Mouse (Mus musculus): ENCODE data around the gene Usp20. TPM values are rescaled to one million over a fixed set of nuclear protein-coding genes. Genes with fewer than 3 reads are reported as not detected.
"Not testable (repeated sequence)": the region's sequence is repeated elsewhere in the genome, so short reads cannot be mapped to it uniquely, and the experiment has no call there.

Usp20 gene
- total RNA-seq (2015; ENCODE audit: low replicate concordance): 5.0 TPM in 1 of 2 replicates, not detected in the other
- 0.64 TPM in 1 of 2 replicates, not detected in the other for total RNA-seq (2017; ENCODE audit: low replicate concordance)

DNA sequence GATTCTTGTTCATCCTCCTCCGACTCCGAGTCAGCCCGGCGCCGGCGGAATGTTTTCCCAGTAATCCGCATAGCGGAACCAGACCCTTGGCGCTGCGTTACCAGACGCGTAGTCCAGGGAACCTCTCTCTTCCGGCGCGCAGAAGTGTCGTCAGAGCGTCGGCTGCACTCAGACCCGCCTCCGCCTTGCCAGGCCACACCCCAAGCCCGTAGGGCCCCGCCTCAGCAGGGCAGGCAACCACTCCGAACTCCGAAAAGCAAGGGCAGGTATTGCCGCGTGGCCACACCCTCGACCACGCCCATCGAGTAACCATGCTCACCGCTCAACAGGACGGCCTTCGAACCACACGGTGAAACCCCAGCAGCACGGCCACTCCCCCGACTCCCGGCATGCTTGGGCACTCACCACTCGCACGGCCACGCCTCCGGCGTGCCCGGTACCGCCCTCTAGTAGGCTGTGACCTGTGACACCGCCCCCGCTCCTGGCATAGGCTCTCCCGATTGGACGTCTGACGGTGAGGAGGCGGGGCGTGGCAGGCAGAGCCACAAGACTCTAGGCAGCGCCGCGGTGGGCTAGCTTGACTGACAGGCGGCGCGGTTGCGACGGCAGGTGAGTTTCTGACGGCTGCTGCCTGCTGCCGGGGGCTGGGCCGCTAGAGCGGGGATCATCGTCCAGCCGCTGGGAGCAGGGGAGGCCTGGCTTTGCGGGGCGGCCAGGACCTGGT, at the start of gene Usp20, which contains the start of gene BC005624:
Gene Usp20, plus strand, starts transcription at position 490 of the 724 bp plus-strand sequence.
Gene BC005624, minus strand, starts transcription at position 412 of the 724 bp plus-strand sequence.
- ATAC-seq (replicated peaks; ENCODE audit: low FRiP score, poor library complexity, severe bottlenecking): peak; percentile 93

DNA sequence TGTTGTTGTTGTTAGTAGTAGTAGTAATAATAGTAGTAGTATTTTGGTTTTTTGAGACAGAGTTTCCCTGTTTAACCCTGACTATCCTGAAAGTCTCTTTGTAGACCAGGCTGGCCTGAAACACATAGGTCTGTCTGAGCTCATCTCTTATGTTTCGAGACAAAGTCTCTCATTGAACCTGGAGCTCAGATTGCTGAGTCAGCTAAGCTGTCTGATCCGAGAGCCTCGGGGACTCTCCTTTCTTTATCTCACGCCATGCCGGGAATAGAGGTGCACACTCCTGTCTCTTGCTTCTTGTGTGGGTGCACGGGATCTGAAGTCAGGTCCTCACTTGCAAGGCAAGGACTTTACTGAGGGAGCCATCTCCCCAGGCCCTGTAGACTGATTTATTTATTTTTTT, 49.0 kb upstream of the Usp20 start:
- no peak for ATAC-seq (replicated peaks; ENCODE audit: low FRiP score, poor library complexity, severe bottlenecking)

DNA sequence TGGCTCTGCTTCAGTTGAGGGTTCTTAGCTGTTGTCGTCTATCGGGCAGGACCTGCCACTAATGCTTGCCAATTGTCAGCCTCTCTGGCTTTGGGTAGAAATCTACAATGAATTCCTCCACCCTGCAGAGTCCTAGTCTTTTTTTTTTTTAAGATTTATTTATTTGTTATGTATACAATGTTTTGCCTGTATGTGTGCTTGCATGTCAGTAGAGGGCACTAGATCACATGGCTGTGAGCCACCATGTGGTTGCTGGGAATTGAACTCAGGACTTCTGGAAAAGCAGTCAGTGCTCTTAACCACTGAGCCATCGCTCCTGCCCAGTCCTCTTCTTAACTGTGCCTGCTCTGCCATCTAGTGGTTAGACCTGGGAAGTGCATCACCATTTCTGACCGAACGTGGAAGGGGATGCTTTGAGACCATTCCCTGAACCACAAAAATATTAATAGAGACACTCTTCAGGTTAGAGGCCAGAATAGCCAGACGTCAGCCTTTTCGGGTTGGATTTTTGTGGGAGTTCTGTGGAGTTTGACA, 48.1 kb upstream of the Usp20 start:
- ATAC-seq (replicated peaks; ENCODE audit: low FRiP score, poor library complexity, severe bottlenecking): peak; percentile 58; the same call in 1 of the 2 replicates

DNA sequence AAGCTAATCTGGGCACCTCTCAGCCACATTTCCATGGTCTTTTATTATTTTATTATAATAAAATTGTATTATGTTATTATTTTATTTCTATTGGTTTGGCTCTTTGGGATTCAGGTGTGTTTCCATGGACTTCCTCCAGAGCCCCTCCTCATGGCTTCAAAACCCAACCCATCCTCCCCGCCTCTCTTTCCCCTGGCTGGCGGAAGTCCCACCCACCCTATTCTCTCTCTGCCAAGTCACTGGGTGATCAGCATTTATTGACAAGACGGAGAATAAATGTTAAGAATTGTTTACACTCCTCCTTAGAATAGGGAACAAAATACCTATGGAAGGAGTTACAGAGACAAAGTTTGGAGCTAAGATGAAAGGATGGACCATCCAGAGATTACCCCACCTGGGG, 45.3 kb upstream of the Usp20 start:
- no peak for ATAC-seq (replicated peaks; ENCODE audit: low FRiP score, poor library complexity, severe bottlenecking)

DNA sequence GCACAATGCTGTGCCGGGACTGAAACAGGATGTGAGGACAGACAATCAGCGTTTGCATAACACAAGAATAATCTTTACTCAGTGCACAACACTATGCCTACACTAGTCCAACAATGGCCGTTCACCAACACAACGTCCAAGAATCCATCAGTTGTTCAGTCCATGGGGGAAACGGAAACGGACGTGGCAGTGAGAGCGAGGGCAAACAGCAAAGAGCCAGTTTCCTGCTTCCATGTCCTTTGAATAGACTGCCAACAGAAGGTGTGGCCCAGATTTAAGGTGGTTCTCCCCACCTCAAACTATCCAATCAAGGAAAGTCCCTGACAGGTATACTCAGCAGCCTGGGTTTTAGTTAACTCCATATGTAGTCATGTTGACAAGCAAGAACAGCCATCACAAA, 44.3 kb upstream of the Usp20 start:
- no peak for ATAC-seq (replicated peaks; ENCODE audit: low FRiP score, poor library complexity, severe bottlenecking)

DNA sequence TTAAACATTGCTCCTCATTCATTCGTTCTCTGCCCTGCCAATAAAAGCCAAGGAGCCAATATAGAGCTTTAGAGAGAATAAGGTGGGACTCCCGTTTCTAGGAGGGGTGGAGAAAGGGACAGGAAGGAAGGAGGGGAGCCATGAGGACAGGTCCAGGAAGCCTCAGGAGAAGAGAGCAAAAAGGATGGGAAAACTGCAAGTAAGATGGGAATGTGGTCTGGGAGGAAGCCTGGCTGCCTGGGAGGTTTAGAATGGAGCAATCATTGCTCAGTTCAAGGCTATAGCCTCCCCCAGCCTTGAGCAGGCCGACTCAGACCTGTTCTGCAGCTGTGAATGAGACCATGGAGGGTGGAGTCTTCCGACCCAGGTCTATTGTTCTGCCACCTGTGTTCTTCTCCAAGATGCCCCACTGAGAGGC, 43.5 kb upstream of the Usp20 start:
- no peak for ATAC-seq (replicated peaks; ENCODE audit: low FRiP score, poor library complexity, severe bottlenecking)

DNA sequence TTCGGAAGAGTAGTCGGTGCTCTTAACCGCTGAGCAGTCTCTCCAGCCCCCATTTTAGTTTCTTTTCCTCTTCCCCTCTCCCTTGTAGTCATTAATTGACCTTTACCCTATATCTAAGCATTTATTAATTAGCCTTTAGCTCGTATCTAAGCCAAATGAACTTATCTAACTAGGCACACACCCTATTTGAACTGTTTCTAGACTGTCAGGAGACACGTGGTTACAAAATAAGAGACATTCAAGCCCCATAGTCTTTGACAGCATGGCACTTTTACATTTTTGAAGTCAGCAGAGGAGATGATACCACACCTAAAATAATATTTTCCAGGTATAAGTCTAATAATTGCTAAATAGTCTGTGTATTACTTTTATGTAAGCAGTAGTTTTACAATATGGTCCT, 40.5 kb upstream of the Usp20 start:
- ATAC-seq (replicated peaks; ENCODE audit: low FRiP score, poor library complexity, severe bottlenecking): no peak

DNA sequence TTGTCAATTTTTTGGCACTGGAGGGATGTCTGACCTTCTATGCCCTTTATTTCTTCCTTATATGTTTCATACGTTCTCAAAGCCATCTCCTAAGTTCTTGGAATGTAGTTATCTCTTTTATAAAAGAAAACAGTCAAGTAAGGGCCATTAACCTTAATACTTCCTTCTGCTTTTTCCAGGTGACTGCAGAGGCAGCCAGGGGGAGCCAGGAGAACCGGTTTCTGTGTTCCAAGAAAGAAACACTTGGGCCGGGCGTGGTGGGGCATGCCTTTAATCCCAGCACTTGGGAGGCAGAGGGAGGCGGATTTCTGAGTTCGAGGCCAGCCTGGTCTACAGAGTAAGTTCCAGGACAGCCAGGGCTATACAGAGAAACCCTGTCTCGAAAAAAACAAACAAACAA, 40.0 kb upstream of the Usp20 start:
- ATAC-seq (replicated peaks; ENCODE audit: low FRiP score, poor library complexity, severe bottlenecking): not testable (repeated sequence)

DNA sequence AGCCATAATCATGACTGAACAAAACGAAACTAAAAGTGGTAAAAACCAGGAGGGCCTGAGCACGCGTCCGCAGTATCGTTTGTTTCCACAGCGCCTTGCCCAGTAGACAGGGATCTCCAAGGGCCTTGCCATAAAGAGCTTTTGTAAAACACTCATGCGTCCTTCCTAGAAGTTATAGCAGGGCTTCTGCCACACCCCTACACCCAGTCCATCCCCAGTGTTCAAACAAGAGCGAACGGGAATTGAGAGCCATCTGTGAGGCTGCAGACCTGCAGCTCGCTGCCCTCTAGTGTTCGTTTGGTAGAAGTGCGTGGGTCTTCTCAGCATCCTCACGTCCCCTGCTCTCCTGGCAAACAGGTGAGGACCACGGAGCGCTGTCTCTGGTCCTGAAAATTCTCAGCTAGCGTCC, 39.5 kb upstream of the Usp20 start:
- peak; percentile 100 for ATAC-seq (replicated peaks; ENCODE audit: low FRiP score, poor library complexity, severe bottlenecking)

DNA sequence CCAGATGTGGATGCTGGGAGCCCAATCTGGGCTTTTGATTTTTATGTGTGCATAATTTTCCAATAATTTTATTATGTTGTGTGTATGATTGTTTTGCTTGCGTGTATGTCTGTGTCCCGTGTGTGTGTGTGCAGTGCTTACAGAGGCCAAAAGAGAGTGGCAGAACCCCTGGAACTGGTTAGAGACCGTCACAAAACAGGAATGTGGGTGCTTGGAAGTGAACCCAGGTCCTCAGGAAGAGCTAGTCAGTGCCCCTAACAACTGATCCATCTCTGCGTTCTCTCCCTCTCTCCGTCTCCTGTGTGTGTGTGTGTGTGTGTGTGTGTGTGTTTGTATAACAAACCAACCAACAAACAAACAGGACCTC, 29.6 kb upstream of the Usp20 start:
- no peak for ATAC-seq (replicated peaks; ENCODE audit: low FRiP score, poor library complexity, severe bottlenecking)

DNA sequence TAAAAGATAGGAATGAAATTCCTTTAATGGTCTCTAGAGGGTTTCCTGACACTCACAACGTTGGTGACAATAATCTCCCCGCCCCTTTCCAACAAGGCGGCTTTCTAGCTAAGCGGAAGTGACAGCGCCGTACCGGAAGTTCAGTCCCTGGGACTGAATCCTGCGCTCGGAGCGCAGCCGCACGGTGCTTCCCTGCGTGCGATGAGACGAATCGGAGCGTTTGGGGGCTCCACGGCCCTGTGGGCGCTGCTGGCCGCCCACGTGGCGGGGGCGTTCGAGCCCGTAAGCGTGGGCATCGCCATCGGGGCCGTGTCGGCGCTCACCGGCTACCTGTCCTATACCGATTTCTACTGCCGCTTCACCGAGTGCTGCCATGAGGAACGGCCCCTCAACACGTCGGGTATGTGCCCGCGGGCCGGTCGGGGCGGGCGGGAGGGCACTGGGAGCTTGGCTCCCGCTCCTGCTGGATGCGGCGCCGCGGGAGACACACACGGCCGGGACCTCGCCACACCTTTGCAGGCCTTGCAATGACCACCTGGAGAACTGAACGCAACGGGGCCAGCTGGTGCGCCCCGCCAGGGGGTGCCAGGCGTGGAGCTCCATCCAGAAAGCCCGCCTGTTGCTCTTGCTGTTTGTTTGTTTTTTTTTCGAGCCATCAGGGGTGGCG, 29.1 kb upstream of the Usp20 start, which contains the start of gene Tor1b:
Gene Tor1b, plus strand, starts transcription at position 136 of the 667 bp plus-strand sequence.
- ATAC-seq (replicated peaks; ENCODE audit: low FRiP score, poor library complexity, severe bottlenecking): peak; percentile 95

DNA sequence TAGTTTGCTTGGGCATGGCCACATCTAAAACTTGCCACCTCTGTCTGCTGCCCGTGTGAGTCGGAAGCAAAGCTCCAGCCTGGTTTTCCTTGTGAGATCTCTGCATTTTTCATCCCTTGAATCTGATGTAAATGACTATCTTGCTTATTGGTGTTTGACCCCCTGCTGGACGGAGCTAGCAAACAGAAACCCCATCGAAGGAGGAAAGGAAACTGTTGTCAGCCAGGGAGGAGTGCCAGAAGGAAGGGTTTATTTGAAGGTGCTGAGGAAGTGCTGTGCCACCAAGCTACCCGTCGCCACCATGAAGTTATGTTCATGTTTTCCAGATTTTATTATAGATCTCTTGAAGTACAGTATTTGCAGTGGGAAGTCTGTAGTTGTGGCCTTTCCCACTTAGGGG, 27.3 kb upstream of the Usp20 start:
- ATAC-seq (replicated peaks; ENCODE audit: low FRiP score, poor library complexity, severe bottlenecking): no peak

DNA sequence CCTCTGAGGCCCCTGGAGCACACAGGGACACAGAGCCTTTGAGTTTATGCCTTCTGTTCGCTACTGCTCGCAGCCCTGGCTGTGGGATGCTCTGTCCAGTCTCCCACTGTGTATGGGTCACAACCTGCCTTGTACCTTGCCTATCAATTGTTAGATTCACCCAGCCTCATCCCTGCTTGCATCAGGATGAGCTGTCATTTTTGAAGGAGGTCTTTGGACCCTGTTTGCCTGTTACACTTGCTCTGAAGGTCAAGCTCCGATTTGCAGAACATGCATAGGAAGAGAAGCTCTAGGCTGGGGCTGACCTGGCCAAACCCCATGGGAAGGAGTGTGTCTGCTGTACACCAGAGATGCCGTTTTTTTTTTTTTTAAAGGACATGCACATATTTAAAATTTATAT, 24.6 kb upstream of the Usp20 start:
- no peak for ATAC-seq (replicated peaks; ENCODE audit: low FRiP score, poor library complexity, severe bottlenecking)

DNA sequence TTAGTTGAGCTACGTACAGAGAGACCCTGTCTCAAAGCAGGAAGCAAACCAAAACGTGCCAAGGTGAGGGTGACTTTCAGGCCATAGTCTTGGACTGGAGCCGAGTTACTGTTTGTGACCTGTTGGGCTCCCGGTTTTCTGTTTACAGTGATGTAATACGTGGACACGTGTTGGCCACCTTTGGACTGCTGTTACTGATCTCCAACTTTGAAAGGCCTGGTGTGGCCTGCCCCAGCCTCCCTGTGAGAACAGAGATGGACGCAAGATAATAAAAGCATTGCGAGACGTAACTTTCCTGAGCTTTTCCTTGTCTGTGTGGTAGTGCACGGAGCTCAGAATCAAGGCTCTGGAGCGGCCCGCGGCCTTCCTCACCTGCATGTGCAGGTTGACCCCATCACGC, 23.4 kb upstream of the Usp20 start:
- no peak for ATAC-seq (replicated peaks; ENCODE audit: low FRiP score, poor library complexity, severe bottlenecking)

DNA sequence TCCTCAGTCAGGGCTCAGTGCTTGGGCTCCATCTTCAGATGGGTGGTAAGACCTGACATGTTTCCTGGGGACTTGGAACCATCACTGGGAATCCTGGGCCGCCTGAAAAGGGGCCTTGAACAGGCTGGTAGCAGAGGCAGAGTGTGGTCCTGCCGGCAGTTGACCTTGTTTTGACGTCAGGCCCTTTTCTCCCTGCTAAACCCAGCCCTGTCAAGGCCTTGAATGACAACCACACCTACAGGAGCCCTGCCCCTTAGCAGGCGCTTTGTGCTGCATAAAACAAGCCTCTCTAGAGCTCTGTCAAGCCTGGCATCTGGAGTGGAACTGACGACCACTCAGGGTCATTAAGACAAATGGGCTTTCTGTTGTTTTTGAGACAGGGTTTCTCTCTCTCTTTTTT, 22.2 kb upstream of the Usp20 start:
- no peak for ATAC-seq (replicated peaks; ENCODE audit: low FRiP score, poor library complexity, severe bottlenecking)

DNA sequence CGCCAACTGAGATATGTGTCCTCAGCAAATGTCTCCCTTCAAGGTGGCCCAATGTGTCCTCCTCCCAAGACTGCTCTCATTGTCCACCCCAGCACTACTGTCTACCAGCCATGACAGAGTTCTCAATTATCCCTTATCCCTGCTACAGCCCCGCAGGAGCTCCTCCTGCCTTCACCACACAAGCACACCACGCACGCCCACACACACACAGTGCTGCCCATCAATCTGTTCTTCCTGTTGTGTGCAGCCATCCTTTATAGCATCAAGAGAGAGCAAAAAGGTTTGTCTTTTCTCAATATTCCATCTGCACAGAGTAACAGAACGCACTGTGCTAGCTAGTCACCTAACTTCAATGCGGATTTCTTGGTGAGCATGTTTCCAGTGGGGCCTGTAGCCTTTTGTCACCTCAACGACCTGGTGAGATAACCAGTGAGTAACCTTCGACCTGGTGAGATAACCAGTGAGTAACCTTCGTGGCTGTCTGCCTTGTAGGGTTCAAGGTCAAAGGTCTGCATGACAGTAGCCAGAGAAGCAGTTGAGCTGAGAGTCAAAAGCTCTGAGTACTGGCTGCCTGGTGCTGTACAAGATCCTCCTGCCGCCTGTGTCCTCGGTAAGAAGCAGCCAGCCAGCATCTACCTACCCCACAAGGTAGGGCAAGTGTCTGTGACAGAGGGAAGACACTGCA, 19.4 kb upstream of the Usp20 start:
- ATAC-seq (replicated peaks; ENCODE audit: low FRiP score, poor library complexity, severe bottlenecking): no peak

DNA sequence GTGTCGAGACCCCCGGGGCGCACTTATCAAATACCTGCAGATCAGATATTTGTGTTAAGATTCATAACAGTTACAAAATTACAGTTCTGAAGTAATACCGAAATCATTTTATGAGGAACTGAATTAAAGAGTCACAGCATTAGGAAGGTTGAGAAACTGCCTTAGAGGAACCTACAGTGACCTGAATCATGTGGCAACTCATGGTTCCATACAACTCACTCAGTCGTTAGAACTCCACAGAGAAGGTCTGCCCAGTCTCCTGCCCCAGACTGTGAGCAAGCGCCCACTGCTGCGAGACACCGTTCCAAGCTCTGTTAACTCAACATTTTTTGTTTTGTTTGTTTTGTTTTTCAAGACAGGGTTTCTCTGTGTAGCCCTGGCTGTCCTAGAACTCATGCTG, 16.5 kb upstream of the Usp20 start:
- ATAC-seq (replicated peaks; ENCODE audit: low FRiP score, poor library complexity, severe bottlenecking): no peak

DNA sequence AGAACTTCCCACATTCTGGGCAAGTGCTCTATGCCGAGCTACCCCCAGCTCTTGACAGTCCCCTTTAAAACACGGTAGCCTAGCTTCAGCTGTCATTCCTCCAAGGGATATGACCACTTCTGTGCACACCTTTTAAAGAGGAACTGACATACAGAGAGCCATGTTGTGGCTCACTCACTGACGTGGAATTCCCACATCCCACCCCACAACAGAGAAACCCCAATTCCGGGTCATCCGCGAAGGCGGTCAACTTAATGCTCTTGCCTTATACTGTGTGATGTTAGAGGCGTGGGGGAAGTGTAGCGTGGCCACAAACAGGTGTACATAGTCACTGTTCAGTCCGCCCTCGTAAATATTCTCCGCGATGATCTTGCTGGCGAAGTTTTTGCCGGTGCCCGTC, 15.3 kb upstream of the Usp20 start:
- ATAC-seq (replicated peaks; ENCODE audit: low FRiP score, poor library complexity, severe bottlenecking): 0 out of 2 replicates have a peak, but pooled peaks have one; percentile 26

DNA sequence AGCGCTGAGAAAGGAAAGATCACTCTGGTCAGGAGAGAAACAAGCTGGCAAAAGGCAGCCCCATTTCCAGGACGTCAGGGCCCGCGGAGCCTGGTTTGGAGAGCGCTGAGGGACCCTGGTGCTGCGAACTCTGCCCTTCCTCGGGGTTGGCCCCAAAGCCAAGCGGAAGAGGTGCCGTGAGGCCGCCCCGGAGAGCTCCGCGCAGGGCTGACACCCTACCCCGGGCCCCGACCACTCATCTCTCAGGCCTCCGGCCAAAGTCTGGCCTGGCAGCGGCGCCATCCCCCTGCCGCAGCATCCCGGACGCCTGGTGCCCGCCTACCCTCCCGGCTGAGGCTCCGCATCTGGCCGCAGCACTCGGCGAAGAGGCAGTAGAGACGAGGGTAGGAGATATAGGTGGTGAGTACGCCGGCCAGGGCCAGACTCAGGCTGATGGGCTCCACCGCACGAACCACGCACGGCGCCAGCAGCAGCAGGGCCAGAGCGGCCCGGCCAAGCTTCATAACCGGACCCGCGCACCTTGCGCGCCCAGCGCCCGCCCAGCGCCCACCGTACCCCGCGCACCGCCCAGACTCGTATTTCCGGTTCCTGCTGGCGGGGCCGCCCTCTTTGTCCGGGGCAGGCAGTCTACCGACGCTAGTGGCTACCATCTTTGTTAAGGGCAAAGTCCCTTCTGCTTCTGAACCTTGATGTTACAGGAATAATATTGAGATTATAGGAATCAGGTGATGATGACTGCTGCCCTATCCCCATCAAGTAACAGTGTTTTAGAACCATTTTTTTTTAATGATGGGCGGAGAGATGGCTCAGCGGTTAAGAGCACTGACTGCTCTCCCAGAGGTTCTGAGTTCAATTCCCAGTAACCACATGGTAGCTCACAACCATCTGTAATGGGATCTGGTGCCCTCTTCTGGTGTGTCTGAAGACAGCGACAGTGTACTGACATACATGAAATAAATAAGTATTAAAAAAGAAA, 14.4 kb upstream of the Usp20 start, which contains the start of gene Tor1a:
Gene Tor1a, minus strand, starts transcription at position 582 of the 976 bp plus-strand sequence.
- peak; percentile 90 for ATAC-seq (replicated peaks; ENCODE audit: low FRiP score, poor library complexity, severe bottlenecking)
